Mouse (Mus musculus): ENCODE data around the gene Cdkn2aip.

GRCm38 (mm10) chr8:47737120-47737519 is 23.4 kb upstream of the Cdkn2aip start:
- TF ChIP-seq CTCF (IDR thresholded peaks at IDR 0.05; ENCODE audit: low read depth, low read length) (no peak), POLR2A (IDR thresholded peaks at IDR 0.05; ENCODE audit: insufficient read depth, low read length) (no peak)
